Mouse (Mus musculus) gonadal fat pad, adult 2 months (tissue): ENCODE data around the gene Fto. TPM values are rescaled to one million over a fixed set of nuclear protein-coding genes. Genes with fewer than 3 reads are reported as not detected.

Experiments
- DNase-seq: peaks from one replicate; pipeline ENCODE4 v3.0.0-alpha.2; 2012; ENCODE audit warnings: low read depth
- polyA plus RNA-seq: library from polyadenylated mRNA; depleted of rRNA; stranded (reverse); fragments of >200 nt; gene quantifications from 2 replicates; pipeline ENCODE4 v1.2.3, GENCODE M21; 2012

Fto gene
- polyA plus RNA-seq, 1 experiment: 37.7 TPM

GRCm38 (mm10) chr8:91390369-91391020 is 77.2 kb downstream of the Fto start:
- DNase-seq: no peak

- no peak for DNase-seq
Measured at GRCm38 (mm10) chr8:91392261-91392660, 78.9 kb downstream of the Fto start.

GRCm38 (mm10) chr8:91395340-91396055 is 82.2 kb downstream of the Fto start:
- no peak for DNase-seq

- no peak for DNase-seq
Measured at GRCm38 (mm10) chr8:91398053-91398452, 84.7 kb downstream of the Fto start.

- no peak for DNase-seq
Measured at GRCm38 (mm10) chr8:91402980-91403975, 90.0 kb downstream of the Fto start.

GRCm38 (mm10) chr8:91404311-91404710 is 91.0 kb downstream of the Fto start:
- no peak for DNase-seq

GRCm38 (mm10) chr8:91405099-91405498 is 91.8 kb downstream of the Fto start:
- DNase-seq: no peak

GRCm38 (mm10) chr8:91406624-91407290 is 93.4 kb downstream of the Fto start:
- no peak for DNase-seq

GRCm38 (mm10) chr8:91407880-91408279 is 94.6 kb downstream of the Fto start:
- DNase-seq: no peak

- DNase-seq: peak; percentile 63
Measured at GRCm38 (mm10) chr8:91410007-91410406, 96.7 kb downstream of the Fto start.

- DNase-seq: no peak
Measured at GRCm38 (mm10) chr8:91424491-91425074, 111.3 kb downstream of the Fto start.

- no peak for DNase-seq
Measured at GRCm38 (mm10) chr8:91425251-91425866, 112.0 kb downstream of the Fto start.

GRCm38 (mm10) chr8:91426496-91426895 is 113.2 kb downstream of the Fto start:
- DNase-seq: no peak

GRCm38 (mm10) chr8:91430333-91430940 is 117.1 kb downstream of the Fto start:
- DNase-seq: no peak

GRCm38 (mm10) chr8:91436036-91436435 is 122.7 kb downstream of the Fto start:
- no peak for DNase-seq

GRCm38 (mm10) chr8:91443911-91444310 is 130.6 kb downstream of the Fto start:
- no peak for DNase-seq

- no peak for DNase-seq
Measured at GRCm38 (mm10) chr8:91444636-91445410, 131.5 kb downstream of the Fto start.

- DNase-seq: no peak
Measured at GRCm38 (mm10) chr8:91445516-91445915, 132.2 kb downstream of the Fto start.

GRCm38 (mm10) chr8:91446008-91446407 is 132.7 kb downstream of the Fto start:
- no peak for DNase-seq
